Mouse (Mus musculus) kidney, adult 18-20 months (tissue): Measurements from ENCODE around the gene Dpp9.

Source experiments
- DNase-seq: peaks from one replicate; pipeline ENCODE4 v3.0.0; 2021

Gene Dpp9

DNA sequence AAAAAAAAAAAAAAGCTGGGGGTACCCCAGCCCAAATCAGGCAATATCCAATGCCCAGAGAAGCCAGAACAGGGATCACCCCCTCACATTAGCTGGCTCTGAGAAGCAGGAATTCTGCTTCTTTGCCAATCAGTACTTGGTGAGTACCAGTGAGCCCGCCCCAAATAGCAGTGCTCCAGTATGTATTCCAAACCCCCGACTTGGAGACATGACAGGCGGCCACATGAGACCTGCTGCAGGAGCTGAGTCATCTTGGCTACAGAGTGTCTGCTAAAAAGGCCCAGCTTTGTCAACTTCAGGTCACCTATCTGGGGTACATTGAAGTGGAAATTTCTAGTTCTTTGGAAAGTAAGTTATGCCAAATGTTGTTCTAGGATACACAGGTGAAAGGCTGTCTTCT lies 7.9 kb upstream of the Dpp9 start:
- DNase-seq, result no peak

DNA sequence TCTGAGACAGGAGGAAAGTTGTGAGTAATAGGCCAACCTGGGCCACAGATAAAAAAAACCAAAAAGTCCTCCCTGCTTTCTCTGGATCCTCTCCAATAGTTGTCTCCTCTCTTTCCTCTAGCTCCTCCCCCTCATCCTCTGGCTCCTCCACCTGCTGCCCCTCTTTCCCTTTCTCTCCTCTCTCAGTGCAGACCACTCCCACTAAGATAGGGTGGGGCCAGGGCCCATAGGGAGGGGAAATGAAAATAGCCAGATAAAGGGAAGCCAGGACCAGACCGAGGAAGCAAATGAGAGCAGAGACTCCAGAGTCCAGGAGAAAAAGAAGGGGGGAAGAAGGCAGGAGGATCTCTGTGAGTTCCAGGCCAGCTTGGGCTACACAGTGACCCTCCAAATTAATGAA lies 6.2 kb upstream of the Dpp9 start:
- no peak for DNase-seq

DNA sequence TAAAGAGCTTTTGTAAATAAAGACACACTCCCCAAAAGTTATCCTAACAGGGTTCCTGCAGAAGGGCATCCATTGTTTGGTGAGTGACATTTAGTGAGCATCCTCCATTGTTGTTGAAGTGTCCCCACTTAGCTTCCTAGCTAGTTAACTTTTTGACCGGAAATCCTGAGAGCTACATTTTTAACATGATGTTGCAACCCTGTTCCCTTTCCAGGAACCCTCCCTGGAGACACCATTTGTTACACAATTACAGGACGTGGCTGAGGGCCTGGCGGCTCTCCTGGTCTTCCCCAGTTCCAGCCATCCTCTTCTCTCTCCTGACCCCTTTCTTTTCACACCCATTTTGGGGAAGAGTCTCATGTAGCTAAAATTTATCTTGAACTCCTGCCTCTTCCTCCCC lies 1.1 kb upstream of the Dpp9 start:
- peak; percentile 50 for DNase-seq

DNA sequence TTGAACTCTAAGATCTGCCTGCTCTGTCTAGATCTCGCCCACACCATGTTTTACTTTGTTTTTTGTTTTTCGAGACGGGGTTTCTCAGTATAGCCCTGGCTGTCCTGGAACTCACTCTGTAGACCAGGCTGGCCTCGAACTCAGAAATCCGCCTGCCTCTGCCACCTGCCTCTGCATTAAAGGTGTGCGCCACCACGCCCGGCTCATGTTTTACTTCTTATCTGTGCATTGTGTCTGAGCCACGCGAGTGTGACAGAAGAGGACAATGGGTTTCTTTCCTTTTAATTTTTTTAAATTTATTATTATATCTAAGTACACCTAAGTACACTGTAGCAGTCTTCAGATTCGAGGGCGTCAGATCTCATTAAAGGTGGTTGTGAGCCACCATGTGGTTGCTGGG lies 546 bp upstream of the Dpp9 start:
- no peak for DNase-seq

DNA sequence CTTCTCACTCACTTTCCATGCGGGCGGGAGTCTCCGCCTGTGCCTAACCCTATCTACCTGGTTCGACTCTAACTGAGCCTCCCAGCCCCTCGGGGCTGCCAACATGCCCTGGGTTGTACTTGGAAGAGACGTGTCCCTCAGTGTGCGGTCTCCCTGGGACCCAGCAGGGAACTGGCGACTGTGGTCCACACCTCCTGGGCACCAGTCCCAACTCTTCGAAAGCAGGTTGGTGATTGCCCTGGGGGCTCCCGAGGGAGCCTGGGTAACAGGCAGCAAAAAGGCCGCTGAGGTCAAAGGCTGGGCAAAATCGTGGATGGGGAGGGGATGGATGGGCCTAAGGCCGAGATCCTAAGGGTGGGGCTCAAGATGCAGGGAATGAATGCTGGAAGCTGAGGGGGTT lies 1.0 kb downstream of the Dpp9 start:
- no peak for DNase-seq

DNA sequence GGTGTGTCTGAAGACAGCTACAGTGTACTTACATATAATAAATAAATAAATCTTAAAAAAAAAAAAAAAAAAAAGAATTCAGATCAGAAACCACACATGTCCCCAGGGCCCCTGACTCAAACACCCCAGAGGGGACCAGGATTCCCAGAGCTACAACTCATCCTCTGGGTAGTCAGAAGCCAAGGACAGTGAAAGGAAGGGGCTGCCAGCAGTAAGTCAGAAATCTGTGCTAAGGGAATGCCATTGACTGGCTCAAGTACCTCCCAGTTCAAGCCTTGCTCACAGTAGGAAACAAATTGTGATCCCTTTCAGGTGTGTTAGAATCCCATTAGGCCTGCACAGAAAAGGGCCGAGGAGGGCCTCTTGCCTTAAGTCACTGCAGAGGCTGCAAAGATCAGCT lies 4.5 kb downstream of the Dpp9 start:
- DNase-seq, result no peak

DNA sequence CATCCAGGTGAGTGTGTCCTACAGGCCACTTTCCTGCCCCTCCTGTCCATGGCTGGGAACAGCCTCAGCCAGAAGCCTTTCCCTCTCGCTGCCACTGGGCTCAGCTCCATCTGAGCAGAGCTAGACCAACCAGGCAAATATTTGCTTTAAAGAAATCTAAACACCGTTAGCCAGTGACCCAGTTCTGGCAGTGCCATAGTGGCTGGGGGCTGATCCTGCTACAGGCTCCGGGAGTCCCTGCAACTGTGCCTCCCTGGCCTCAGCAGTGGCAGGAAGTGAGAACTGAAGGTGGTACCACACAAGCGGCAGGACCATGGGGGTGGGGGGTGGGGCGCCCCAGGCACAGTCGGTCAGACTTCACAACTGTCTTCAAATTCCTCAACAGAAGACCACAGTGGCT lies 6.0 kb downstream of the Dpp9 start:
- DNase-seq, result no peak

DNA sequence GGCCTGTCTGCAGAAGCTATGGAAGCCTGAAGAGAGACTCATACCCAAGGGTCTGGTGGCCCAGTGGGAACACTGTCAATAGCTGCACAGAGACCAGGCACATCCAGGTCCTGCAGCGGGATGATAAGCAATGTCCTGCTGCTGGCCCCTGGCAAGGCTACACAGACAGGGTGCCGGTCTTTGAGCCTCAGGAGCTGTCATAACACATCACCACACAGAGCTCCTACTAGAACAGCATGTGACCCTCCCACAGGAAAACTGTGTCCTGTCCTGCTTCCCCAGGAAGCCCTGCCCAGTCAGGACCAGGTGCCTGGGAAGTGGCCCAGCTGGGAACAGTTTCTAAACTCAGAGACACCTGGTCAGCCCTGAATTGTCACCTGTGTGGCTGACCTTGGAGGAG lies 7.6 kb downstream of the Dpp9 start:
- DNase-seq, result no peak

DNA sequence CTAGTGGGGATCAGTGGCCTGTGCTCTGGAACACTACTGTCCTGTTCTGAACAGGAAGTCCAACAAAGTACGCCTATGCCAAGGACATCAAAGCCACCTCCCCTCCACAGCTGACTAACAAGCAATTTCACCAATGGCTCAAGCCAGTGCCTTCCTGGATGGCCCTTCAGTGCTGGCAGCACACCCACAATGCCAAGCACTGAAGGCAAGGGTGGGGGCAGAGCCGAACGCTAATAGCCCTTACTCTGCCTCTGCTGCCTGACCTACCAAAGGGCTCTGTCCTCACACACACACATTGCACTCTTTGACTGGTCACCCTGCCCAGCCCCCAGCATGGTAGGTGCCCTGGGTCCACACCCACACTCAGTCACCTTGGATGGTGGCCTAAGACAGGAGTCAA lies 9.9 kb downstream of the Dpp9 start:
- no peak for DNase-seq

DNA sequence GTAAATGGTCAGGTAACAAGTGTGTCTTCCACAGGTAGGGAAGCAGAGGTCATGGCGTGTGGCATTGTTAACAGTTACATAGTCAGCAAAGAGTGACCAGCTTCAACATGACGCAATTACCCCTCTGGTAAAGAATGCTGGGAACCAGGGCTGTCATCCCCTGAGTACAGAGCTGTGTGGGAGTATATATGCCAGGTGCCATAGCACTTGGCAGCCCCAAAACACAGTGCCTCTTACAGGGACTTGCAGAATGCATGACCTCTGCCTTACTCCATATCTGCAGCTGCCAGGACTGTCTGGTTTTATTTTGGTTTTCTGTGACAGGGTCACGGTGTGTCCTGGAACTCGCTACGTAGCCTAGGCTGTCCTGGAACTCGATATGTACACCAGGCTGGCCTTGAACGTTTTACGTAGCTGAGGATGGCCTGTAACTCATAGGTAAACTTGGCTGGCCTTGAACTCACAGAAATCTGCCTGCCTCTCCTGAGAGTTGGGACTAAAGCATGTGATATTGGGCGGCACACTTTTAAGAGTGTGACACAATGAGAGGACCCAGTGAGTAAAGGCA lies 10.7 kb downstream of the Dpp9 start:
- DNase-seq, result no peak

DNA sequence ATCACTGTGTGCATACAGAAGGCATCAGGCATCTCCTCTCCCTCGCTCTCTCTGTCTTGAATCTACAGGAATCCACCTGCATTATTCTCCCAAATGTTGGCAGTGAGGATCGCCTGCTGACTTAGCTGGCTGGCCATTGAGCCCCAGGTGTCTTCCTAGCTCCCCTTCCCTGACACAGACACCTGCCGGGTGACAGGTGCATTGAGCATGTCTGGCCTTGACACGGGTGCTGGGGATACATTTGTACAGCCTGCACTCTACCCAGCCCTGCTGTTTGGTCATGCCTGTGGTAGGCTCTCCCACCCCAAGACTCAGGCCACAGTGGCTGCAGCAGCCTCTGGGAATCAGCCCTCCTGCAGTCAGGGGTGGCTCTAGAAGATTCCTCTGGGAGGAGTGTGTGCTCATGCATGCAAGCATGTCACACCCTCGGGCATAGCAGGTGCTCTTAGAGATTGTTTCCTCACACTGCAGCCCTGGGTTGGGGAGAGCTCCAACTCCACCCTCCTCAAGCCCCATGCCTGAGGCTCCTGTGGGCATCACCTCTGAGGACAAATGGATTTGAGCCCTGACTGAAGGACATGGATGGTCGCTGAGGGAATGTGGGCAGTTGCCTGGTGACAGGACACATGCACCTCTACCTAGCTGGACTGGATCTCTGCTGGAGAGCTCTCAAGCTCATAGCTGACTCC lies 11.6 kb downstream of the Dpp9 start:
- DNase-seq, result no peak

DNA sequence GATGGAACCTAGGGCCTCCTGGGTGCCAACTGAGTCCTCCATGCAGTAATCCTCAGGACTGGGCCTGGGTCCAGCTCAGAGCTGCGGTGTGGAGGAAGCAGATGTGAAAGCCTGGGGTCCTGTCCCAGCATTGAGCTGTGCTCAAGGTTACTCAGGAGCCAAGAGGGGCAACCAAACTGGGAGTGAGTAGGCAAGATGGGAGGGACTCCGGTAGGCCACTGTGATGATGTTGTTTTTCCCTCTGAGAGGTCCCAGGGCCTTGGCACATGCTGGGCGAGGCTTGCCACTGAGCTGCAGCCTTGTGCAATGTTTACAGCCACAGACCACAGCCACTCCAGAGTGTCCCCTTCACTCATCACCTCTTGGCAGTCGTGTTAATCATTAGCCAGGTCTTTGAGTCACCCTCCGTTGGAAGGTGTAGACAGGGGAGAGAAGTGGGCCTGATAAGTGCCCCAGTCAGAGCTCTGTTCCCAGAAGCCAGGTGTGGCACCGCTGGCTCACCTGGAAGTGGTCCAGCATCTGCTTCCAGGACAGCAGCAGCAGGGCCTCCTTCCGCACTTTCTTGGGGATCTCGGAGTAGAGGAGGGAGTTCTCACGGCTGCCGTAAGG lies 12.3 kb downstream of the Dpp9 start:
- DNase-seq, result no peak

DNA sequence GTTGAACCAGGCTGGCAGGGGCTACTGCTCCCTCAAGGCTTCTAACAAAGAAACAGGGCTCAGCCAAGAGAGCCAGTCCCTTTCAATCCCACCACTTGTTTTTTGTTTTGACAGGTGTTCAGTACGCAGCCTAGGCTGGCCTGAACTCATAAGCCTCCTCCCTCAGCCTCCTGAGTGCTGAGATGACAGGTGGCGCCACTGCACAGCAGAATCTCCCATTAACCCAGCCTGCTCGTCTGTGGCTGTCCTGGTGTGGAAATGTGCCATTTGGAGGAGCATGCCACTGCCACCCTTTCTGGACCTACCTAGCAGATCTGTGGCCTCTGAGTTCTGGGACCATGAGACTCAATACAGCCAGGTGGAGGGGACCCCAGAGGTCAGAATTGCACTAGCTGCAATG lies 15.0 kb downstream of the Dpp9 start:
- DNase-seq, result no peak

DNA sequence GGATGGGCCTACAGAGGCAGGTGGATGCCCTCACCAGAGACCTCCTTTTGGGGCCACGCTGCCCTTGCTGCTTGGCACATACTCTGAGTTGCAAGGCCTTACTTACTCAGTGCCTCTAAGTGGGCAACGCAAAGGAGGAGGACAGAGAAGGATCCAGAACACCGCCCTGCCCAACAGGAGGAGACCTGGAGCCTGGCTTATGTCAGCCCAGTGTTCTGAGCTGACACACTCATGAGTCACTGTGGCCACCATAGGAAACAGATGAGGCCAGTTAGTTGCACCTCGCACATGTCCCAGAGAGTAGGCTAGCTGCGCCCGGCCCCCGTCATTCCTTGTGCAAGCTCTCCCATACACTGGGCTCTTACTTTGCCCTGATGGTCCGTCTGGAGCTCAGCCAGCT lies 16.2 kb downstream of the Dpp9 start:
- no peak for DNase-seq

DNA sequence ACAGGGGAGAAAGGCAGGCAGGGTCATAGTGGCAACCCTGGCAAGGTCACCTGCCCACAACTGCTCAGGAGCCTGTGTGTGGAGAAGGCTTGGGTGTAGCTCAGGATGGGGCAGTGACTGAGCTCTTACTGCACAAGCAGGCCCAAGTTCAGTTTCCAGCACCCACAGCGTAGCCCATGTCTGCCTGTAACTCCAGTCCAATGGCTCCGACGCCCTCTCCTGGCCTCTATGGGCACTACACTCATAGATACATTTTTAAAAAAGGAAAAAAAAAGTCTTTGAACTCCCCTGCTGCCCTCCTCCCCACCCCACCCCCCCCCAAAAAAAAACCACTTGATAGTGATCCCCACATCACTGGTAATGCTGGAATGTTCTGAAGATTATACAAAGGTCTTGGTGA lies 17.1 kb downstream of the Dpp9 start:
- no peak for DNase-seq

DNA sequence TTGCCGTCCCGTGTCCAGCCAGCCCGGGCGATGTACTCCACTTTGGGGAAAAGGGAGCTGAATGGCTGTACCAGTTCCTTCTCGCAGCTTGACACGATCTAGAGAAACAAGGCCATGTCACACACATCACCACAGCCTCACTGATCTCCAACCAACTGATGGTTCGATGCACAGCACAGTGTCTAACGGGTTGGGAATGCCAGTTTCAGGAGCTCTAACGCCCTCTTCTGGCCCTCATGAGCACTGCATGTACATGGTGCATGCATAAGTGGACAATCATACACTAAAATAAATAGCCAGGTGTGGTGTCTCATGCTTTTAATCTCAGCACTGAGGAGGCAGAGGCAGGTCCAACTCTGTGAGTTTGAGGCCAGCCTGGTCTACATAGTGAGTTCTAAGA lies 18.1 kb downstream of the Dpp9 start:
- DNase-seq, result no peak

DNA sequence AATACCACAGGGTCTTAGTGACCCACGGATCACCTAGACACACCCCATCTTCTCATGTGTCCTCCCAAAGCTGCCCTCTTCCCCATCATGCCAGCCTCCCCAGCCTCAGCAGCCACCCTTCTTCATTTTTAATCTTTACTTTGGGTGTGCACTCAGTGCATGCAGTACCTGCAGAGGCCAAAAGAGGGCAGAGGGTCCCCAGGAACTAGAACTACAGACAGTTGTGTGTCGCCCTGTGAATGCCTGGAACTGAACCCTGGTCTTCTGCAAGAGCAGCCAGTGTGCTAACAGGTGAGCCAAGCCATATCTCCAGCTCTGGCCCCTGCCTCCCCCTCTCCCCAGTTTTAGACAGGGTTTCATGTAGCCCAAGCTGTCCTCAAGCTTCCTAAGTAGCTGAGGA lies 21.8 kb downstream of the Dpp9 start:
- DNase-seq, result peak; percentile 21

DNA sequence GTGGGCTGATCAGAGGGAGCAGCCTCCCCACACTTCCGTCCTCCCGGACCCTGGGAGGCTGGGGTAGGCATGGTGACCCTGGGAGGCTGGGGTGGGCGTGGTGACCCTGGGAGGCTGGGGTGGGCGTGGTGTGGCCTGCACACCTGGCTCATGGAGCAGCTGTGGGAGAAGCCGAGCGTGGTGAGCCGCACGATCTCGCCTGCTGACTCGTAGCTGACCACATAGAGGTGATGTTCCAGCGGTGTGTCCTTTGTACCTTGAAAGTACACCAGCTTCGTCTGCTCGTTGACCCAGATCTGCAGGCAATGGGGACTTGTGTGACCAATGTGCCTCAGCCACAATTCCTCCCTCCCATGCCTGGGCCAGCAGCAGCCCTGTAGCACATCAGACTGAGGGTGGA lies 23.9 kb downstream of the Dpp9 start:
- DNase-seq, result no peak

DNA sequence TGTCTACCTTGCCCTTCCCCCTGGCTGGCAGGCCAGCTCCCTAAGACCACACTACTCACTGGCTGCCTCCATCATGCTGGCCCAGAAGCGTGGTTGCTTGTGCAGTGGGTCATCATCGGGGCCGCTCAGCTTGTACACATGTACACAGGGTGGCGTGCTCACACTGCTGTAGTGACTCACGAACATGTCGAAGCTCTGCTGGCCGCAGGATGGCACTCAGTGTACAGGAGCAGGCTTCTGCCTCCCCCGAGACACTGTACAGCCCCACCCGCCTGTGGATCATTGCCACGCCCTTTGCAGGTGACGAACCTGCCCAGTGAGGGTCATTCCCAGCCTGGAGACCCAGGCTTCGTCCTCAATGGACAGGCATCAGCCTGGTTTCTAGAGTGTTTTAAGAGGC lies 24.3 kb downstream of the Dpp9 start:
- no peak for DNase-seq

DNA sequence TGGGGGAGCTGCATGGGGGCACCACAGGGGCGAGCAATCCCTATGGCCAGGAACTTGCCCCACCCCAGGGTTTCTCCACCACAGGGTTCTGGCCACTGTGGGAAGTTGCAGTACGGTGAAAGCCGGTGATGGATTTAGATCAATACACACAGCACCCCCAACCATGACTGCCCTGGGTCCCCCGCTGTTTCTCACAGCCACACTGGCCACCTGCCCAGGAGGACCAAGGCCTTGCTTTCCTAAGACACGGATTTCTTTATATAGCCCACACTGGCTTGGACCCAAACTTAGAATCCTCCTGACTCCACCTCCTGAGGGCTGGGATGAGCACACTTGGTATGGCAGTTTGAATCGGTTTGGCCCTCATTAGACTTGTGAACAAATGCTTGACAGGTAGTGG lies 27.4 kb downstream of the Dpp9 start:
- no peak for DNase-seq

DNA sequence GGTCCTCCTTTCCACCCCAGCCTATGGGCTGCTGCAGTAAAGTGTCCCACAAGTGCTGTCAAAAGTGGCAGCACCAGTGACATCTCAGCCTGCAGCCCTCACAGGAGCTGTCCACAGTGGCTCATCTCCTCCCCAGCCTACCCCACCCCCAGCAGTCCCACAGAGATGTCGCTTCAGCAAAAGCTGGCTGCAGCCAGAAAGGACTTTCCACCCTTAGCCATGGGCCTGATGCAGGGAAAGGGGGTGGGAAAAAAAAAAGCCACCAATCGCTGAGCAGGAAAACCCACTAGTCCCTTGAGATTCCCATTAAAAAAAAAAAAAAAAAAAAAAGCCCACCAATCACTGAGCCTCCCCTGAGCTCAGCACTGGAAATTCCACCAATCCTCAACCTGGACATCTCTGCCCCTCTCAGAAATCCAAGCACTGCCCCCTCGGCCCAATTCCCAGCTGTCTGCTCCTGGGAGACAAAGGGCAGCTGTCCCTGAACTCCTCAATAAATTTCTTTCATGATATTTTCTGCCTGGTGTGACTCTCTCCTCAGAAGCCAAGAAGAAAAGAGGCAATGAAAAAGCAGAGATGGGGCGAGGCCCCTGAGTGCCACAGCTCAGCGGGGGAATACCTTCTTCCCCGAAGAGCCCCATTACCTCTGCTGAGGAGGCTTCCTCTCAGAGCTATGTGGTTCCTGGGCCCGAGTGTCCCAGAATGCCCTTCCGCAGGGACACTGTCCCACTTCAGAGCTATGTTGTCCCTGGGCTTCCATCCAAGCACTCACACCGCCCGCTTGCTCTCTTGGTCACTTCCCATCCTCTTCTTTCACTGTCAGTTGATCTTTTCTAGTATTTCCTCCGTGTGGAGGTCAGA lies 33.2 kb downstream of the Dpp9 start:
- peak; percentile 64 for DNase-seq

DNA sequence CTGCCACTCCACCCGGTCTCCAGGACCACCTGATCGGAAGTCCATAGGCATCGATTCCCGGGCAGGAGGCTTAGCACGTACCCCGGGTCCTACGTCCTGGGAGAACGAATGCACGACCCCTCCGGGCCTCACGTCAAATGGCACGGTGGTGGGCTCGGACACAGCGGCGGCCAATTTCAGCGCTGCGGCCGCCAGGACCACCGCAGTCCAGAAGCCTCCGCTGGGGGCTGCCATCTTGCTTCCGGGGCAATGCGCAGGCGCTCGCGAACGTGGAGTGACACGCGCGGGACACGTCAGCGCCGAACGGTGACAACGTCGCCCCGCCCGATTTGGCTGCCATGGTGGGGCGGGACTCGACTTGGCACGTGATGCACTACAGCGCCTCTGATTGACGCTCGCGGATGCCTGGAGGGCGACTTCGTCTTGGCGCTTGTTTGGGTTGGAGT lies 35.0 kb downstream of the Dpp9 start, which contains the start of gene Mydgf:
Mydgf (minus strand) TSS at position 263 of the 446 bp plus-strand sequence.
- DNase-seq, result peak; percentile 95

DNA sequence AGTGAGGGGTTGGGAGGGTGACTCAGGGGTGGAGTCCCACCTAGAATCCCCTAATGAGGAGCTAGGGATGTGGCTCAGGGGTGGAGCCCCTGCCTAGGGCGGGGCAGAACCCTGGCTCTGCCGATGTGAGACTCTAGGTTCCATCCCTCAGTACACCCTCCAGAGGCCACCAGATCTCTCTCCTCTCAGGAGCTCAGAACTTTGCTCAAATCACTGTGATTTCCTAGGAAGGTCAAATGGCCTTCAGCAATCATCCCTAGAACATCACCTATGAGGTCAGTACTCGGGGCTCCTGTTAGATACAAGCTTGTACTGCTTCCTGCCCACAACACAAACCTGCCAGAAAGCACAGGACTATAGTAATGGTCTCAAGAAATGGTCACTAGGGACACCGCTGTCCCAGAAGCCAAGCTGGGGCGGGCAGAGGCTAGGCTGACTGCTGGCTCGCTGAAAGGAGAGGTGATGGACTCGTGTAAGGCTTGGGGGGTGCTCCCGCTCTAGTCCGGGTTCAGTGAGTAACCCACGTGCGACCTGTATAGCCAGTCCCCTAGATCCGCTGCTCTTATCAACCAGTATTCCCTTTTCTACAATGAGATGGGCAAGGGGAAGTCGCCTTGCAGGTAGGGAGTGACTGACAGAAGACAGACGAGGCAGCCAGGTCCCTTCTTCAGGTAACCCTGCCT lies 35.6 kb downstream of the Dpp9 start:
- DNase-seq, result no peak
